Mouse (Mus musculus) hindbrain, embryonic 10.5 days (tissue): ENCODE measurements around the gene Cdc20. TPM values are rescaled to one million over a fixed set of nuclear protein-coding genes. Genes with fewer than 3 reads are reported as not detected.

Source experiments
- DNase-seq: peaks from one replicate; pipeline ENCODE4 v3.0.0-alpha.2; 2017; ENCODE audit warnings: low spot score
- H3K27ac ChIP-seq: fragments of 300-500 bp; sonication (generic); 2 replicates; pipeline ENCODE4 v1.5.1; 2016; ENCODE audit warnings: mild to moderate bottlenecking, moderate library complexity
- H3K27me3 ChIP-seq: fragments of 300-500 bp; sonication (generic); 2 replicates; pipeline ENCODE4 v1.6.1; 2016; ENCODE audit warnings: mild to moderate bottlenecking; ENCODE audit not compliant: poor library complexity, insufficient read depth, severe bottlenecking
- H3K36me3 ChIP-seq: fragments of 300-500 bp; sonication (generic); 2 replicates; pipeline ENCODE4 v1.6.1; 2016; ENCODE audit warnings: mild to moderate bottlenecking, moderate library complexity
- H3K4me1 ChIP-seq: fragments of 300-500 bp; sonication (generic); replicated peaks from 2 replicates; pipeline ENCODE4 v1.6.1; 2016; ENCODE audit warnings: mild to moderate bottlenecking
- H3K4me3 ChIP-seq: fragments of 300-500 bp; sonication (generic); 2 replicates; pipeline ENCODE4 v1.5.1; 2016; ENCODE audit warnings: mild to moderate bottlenecking, moderate library complexity
- H3K9me3 ChIP-seq: fragments of 300-500 bp; sonication (generic); 2 replicates; pipeline ENCODE4 v1.6.1; 2016; ENCODE audit warnings: mild to moderate bottlenecking, moderate library complexity
- WGBS: fragments of 180-500 bp; shearing (Covaris S2); methylation state at CpG from one replicate; pipeline ENCODE4 v1.1.7; 2016; 5-methylcytosine and 5-hydroxymethylcytosine counted together
- polyA plus RNA-seq: library from polyadenylated mRNA; unstranded; fragments of >200 nt; fragmentation: Nextera tagmentation; extraction: Ambion mirVana; gene quantifications from 2 replicates; pipeline ENCODE4 v1.2.1, GENCODE M21; 2016

Cdc20 gene
- 330 and 370 TPM in 2 replicates for polyA plus RNA-seq

GRCm38 (mm10) chr4:118436820-118437603 lies at the start of gene Cdc20:
TSS of gene Cdc20 (minus strand) at chr4:118437352.
- peak within 1 kb of the TSS; percentile 97 for H3K4me3 ChIP-seq
- H3K9me3 ChIP-seq: no peaks in the 10 kb centered on the region
- H3K4me1 ChIP-seq: peaks cover 55% of the 10 kb centered on the region
- H3K27me3 ChIP-seq: no peaks in the 10 kb centered on the region
- H3K27ac ChIP-seq: peak within 1 kb of the TSS; percentile 94
- H3K36me3 ChIP-seq: peaks cover 42% of the 10 kb centered on the region
- under 1% methylated on average over 67 of the region's 67 CpGs for WGBS
- peak; percentile 96 for DNase-seq

- no peak overlapping the region for H3K4me3 ChIP-seq
- H3K9me3 ChIP-seq: no peaks in the 10 kb centered on the region
- H3K4me1 ChIP-seq: peaks cover 33% of the 10 kb centered on the region
- DNase-seq: peak; percentile 65
- WGBS: 34% methylated on average over 15 of the region's 15 CpGs
- H3K36me3 ChIP-seq: no peaks in the 10 kb centered on the region
- H3K27ac ChIP-seq: peak overlapping the region; percentile 84
- H3K27me3 ChIP-seq: no peaks in the 10 kb centered on the region
These were observed 39.8 kb upstream of the Cdc20 start for GRCm38 (mm10) chr4:118476773-118477530.

- H3K4me1 ChIP-seq: peaks cover 29% of the 10 kb centered on the region
- H3K9me3 ChIP-seq: 0 out of 2 replicates have a peak, but pooled peaks cover 7% of the 10 kb centered on the region
- H3K4me3 ChIP-seq: no peak overlapping the region
- no peak for DNase-seq
- H3K27ac ChIP-seq: no peak overlapping the region; the same call in 1 of the 2 replicates
- no peaks in the 10 kb centered on the region for H3K36me3 ChIP-seq
- WGBS: 87% methylated on average over 11 of the region's 11 CpGs
- H3K27me3 ChIP-seq: no peaks in the 10 kb centered on the region
These were observed 35.5 kb upstream of the Cdc20 start for GRCm38 (mm10) chr4:118472687-118473086.

GRCm38 (mm10) chr4:118471281-118471680 lies 34.1 kb upstream of the Cdc20 start:
- Histone ChIP-seq H3K4me3 (no peak overlapping the region), H3K4me1 (peaks cover 15% of the 10 kb centered on the region), H3K27me3 (no peaks in the 10 kb centered on the region), H3K9me3 (0 out of 2 replicates have a peak, but pooled peaks cover 7% of the 10 kb centered on the region), H3K27ac (peak overlapping the region; percentile 64), H3K36me3 (no peaks in the 10 kb centered on the region)
- WGBS: 70% methylated on average over 6 of the region's 6 CpGs
- peak; percentile 48 for DNase-seq

GRCm38 (mm10) chr4:118465697-118466163 lies 28.6 kb upstream of the Cdc20 start:
- no peak overlapping the region for H3K27ac ChIP-seq
- no peaks in the 10 kb centered on the region for H3K36me3 ChIP-seq
- WGBS: 67% methylated on average over 11 of the region's 11 CpGs
- H3K9me3 ChIP-seq: 0 out of 2 replicates have a peak, but pooled peaks cover 7% of the 10 kb centered on the region
- H3K27me3 ChIP-seq: no peaks in the 10 kb centered on the region
- peaks cover 13% of the 10 kb centered on the region; the same call in 1 of the 2 replicates for H3K4me1 ChIP-seq
- H3K4me3 ChIP-seq: no peak overlapping the region
- DNase-seq: peak; percentile 18

GRCm38 (mm10) chr4:118464956-118465355 lies 27.8 kb upstream of the Cdc20 start:
- peaks cover 9% of the 10 kb centered on the region; the same call in 1 of the 2 replicates for H3K4me1 ChIP-seq
- no peaks in the 10 kb centered on the region for H3K36me3 ChIP-seq
- 94% methylated on average over 3 of the region's 3 CpGs for WGBS
- peak overlapping the region; percentile 31; the same call in 1 of the 2 replicates for H3K27ac ChIP-seq
- H3K9me3 ChIP-seq: 0 out of 2 replicates have a peak, but pooled peaks cover 7% of the 10 kb centered on the region
- H3K4me3 ChIP-seq: no peak overlapping the region
- no peaks in the 10 kb centered on the region for H3K27me3 ChIP-seq
- no peak for DNase-seq

GRCm38 (mm10) chr4:118457345-118457975 lies 20.3 kb upstream of the Cdc20 start, which contains the start of gene Mpl:
TSS of gene Mpl (minus strand) at chr4:118457513.
- H3K9me3 ChIP-seq: no peaks in the 10 kb centered on the region
- no peak within 1 kb of the TSS for H3K4me3 ChIP-seq
- H3K27me3 ChIP-seq: no peaks in the 10 kb centered on the region
- DNase-seq: no peak
- 0 out of 2 replicates have a peak, but pooled peaks cover 4% of the 10 kb centered on the region for H3K4me1 ChIP-seq
- H3K36me3 ChIP-seq: no peaks in the 10 kb centered on the region
- H3K27ac ChIP-seq: no peak within 1 kb of the TSS
- WGBS: 75% methylated on average over 9 of the region's 9 CpGs

GRCm38 (mm10) chr4:118446415-118447153 lies 9.4 kb upstream of the Cdc20 start:
- Histone ChIP-seq H3K27me3 (no peaks in the 10 kb centered on the region), H3K4me1 (peaks cover 18% of the 10 kb centered on the region), H3K36me3 (no peaks in the 10 kb centered on the region), H3K4me3 (peak overlapping the region; percentile 59), H3K27ac (peak overlapping the region; percentile 85), H3K9me3 (no peaks in the 10 kb centered on the region)
- DNase-seq: peak; percentile 23
- 23% methylated on average over 24 of the region's 24 CpGs for WGBS

- H3K27me3 ChIP-seq: no peaks in the 10 kb centered on the region
- H3K4me3 ChIP-seq: peak overlapping the region; percentile 59
- H3K4me1 ChIP-seq: peaks cover 18% of the 10 kb centered on the region
- no peaks in the 10 kb centered on the region for H3K9me3 ChIP-seq
- peak; percentile 70 for DNase-seq
- no peaks in the 10 kb centered on the region for H3K36me3 ChIP-seq
- peak overlapping the region; percentile 85 for H3K27ac ChIP-seq
- WGBS: 16% methylated on average over 18 of the region's 18 CpGs
These were observed 8.7 kb upstream of the Cdc20 start for GRCm38 (mm10) chr4:118445781-118446414.

GRCm38 (mm10) chr4:118445088-118445487 lies 7.9 kb upstream of the Cdc20 start:
- H3K4me1 ChIP-seq: peaks cover 18% of the 10 kb centered on the region
- H3K27me3 ChIP-seq: no peaks in the 10 kb centered on the region
- no peaks in the 10 kb centered on the region for H3K36me3 ChIP-seq
- no peak overlapping the region for H3K4me3 ChIP-seq
- WGBS: 88% methylated on average over 10 of the region's 10 CpGs
- H3K27ac ChIP-seq: no peak overlapping the region
- H3K9me3 ChIP-seq: no peaks in the 10 kb centered on the region
- DNase-seq: no peak

- Histone ChIP-seq H3K27me3 (no peaks in the 10 kb centered on the region), H3K4me3 (peak overlapping the region; percentile 97), H3K9me3 (no peaks in the 10 kb centered on the region), H3K27ac (peak overlapping the region; percentile 94), H3K4me1 (peaks cover 48% of the 10 kb centered on the region), H3K36me3 (peaks cover 34% of the 10 kb centered on the region)
- peak; percentile 50 for DNase-seq
- 7% methylated on average over 12 of the region's 12 CpGs for WGBS
These were observed 689 bp upstream of the Cdc20 start for GRCm38 (mm10) chr4:118437829-118438253.
